ENCODE assay signal across 25 mouse cellular contexts in the genomic region with DNA sequence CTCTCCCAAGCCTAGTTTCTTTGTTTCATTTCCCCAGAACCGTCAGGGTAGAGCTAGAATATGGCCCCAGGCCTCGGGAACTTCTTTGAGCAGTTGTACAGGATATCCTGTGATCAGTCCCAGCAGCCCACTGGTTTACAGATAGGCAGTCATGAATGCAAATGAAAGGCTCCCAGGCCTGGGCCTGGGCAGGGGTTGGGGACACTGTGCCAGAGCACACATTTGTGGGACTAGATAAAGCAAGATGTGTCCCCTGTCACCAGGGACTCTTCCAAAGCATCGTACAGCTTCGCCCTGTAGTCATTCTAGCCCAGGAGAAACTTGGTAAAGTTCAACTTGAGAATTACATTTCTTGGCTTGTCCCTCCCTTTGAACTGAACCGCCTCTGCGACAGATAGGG.
"Had no signal": no experiment of that assay in that cellular context is flagged by ENCODE, and none has a peak within 500 bp of the region (broad histone marks: within the 10 kb centered on the region; RNA-seq: fewer than 3 reads in every experiment).

No protein-coding gene starts in this region.

- H3K9me3 ChIP-seq: heart, embryonic 13.5 days; heart, embryonic 15.5 days; hindbrain, embryonic 13.5 days; hindbrain, embryonic 15.5 days; kidney, embryonic 15.5 days; limb, embryonic 13.5 days had no signal

- H3K9ac ChIP-seq: heart, embryonic 13.5 days; heart, embryonic 15.5 days; hindbrain, embryonic 13.5 days; hindbrain, embryonic 15.5 days; kidney, embryonic 15.5 days; limb, embryonic 13.5 days had no signal

- DNase-seq: gastrocnemius, adult 2 months; gastrocnemius, postnatal 10 days; gastrocnemius, postnatal 36 days; heart, adult 18-20 months; heart, postnatal 14 days; heart, postnatal 36 days; kidney, adult 11 months; kidney, adult 2 months; kidney, adult 9 months; kidney, postnatal 14 days; kidney, postnatal 36 days; layer of hippocampus, adult 9-11 months; layer of hippocampus, postnatal 36 days; left cerebral cortex, postnatal 4 days had no signal

- ATAC-seq: forebrain, embryonic 16.5 days; hindbrain, postnatal 0 days; intestine, embryonic 16.5 days had no signal

- H3K4me1 ChIP-seq: heart, embryonic 13.5 days; heart, embryonic 15.5 days; hindbrain, embryonic 13.5 days; hindbrain, embryonic 15.5 days; kidney, embryonic 15.5 days; limb, embryonic 13.5 days had no signal

- H3K4me2 ChIP-seq: heart, embryonic 11.5 days; heart, embryonic 13.5 days; heart, embryonic 15.5 days; hindbrain, embryonic 13.5 days; hindbrain, embryonic 15.5 days; kidney, embryonic 15.5 days; limb, embryonic 13.5 days had no signal

- H3K4me3 ChIP-seq: gastrocnemius, adult 2 months; heart, embryonic 13.5 days; heart, embryonic 15.5 days; hindbrain, embryonic 13.5 days; hindbrain, embryonic 15.5 days; kidney, embryonic 15.5 days; limb, embryonic 13.5 days had no signal

- H3K27me3 ChIP-seq: heart, embryonic 13.5 days; heart, embryonic 15.5 days; hindbrain, embryonic 13.5 days; hindbrain, embryonic 15.5 days; kidney, embryonic 15.5 days; limb, embryonic 13.5 days had no signal

- H3K27ac ChIP-seq: gastrocnemius, adult 2 months; heart, embryonic 13.5 days; heart, embryonic 15.5 days; hindbrain, embryonic 13.5 days; hindbrain, embryonic 15.5 days; hindbrain, postnatal 0 days; kidney, embryonic 15.5 days; kidney, postnatal 0 days; limb, embryonic 13.5 days had no signal
